Mouse (Mus musculus): ENCODE data around the gene Ptprs.

DNA sequence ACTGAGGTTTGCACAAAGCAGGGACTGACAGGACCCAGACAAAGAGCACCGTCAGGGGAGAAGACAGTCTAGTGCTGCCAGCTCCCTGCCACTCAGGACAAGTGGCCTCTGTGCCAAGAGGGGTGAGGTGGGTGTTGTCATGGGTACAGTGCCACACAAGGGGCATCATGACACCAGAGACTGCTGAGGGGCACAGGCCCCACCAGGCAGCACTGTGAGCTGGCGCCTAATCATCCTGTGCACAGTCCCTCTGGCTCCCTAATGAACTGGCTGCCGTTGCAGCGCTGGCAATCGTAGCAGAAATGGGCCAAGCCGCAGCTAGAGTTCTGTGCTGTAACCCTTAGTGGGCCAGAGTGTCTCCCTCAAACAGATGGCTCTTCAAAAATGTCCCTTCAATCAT lies 96.0 kb downstream of the Ptprs start:
- TF ChIP-seq CTCF (IDR thresholded peaks at IDR 0.05; ENCODE audit: control insufficient read depth, insufficient read depth, insufficient read length), result no peak
- TF ChIP-seq MYOG (IDR thresholded peaks at IDR 0.05; ENCODE audit: control insufficient read depth, extremely low read depth, insufficient read length), result no peak
- no peak for TF ChIP-seq MYOD1 (IDR thresholded peaks at IDR 0.05; ENCODE audit: control insufficient read depth, insufficient read length, low read depth)
- no peak for TF ChIP-seq MAX (IDR thresholded peaks at IDR 0.05)
- TF ChIP-seq USF1 (IDR thresholded peaks at IDR 0.05; ENCODE audit: low read depth), result no peak
- no peak for TF ChIP-seq FOSL1 (IDR thresholded peaks at IDR 0.05; ENCODE audit: insufficient read depth, low read length, poor library complexity, severe bottlenecking)

Measured in C2C12 (cell line).